Mouse (Mus musculus): ENCODE measurements at regions not wholly inside any gene's neighbourhood (a gene's known extent, or its start where the extent isn't known, plus 50 kb on each side); places are given as distances from the start of the nearest gene placed in this dataset.

- H3K4me3 ChIP-seq (ENCODE audit: insufficient read depth, low read length): no peak overlapping the region
- H3K4me1 ChIP-seq (ENCODE audit: control insufficient read depth, insufficient read depth, low read length): no peaks in the 10 kb centered on the region
- H3K27ac ChIP-seq (ENCODE audit: insufficient read depth, low read length): no peak overlapping the region
- TF ChIP-seq CTCF (IDR thresholded peaks at IDR 0.05; ENCODE audit: extremely low read depth, insufficient read depth, low read length) (no peak), POLR2A (IDR thresholded peaks at IDR 0.05; ENCODE audit: extremely low read depth, insufficient read depth, low read length) (no peak)
Observed at GRCm38 (mm10) chr7:121555420-121555819, 151.6 kb downstream of the Usp31 start.
